20 mouse cellular contexts compared by ENCODE assay signal in genomic region chrX:51461413-51461812, GRCm38 (mm10).
"Had no signal": no experiment of that assay in that cellular context is flagged by ENCODE, and none has a peak within 500 bp of the region (broad histone marks: within the 10 kb centered on the region; RNA-seq: fewer than 3 reads in every experiment).

No protein-coding gene starts in this region.

- H3K9me3 ChIP-seq: intestine, embryonic 15.5 days; liver, embryonic 13.5 days; megakaryocyte, embryonic 14.5 days; midbrain, embryonic 10.5 days; neural tube, embryonic 12.5 days; neural tube, embryonic 15.5 days had no signal

- H3K4me3 ChIP-seq: intestine, embryonic 15.5 days; liver, embryonic 13.5 days; megakaryocyte, embryonic 14.5 days; midbrain, embryonic 10.5 days; neural tube, embryonic 12.5 days; neural tube, embryonic 15.5 days had no signal

- H3K4me1 ChIP-seq: intestine, embryonic 15.5 days; liver, embryonic 13.5 days; megakaryocyte, embryonic 14.5 days; midbrain, embryonic 10.5 days; neural tube, embryonic 12.5 days; neural tube, embryonic 15.5 days had no signal

- ATAC-seq: intestine, embryonic 15.5 days had no signal

- H3K9ac ChIP-seq: intestine, embryonic 15.5 days; liver, embryonic 13.5 days; neural tube, embryonic 12.5 days; neural tube, embryonic 15.5 days had no signal

- H3K36me3 ChIP-seq: intestine, embryonic 15.5 days; liver, embryonic 13.5 days; midbrain, embryonic 10.5 days; neural tube, embryonic 12.5 days; neural tube, embryonic 15.5 days had no signal

- H3K27ac ChIP-seq: intestine, embryonic 15.5 days; liver, embryonic 13.5 days; midbrain, embryonic 10.5 days; neural tube, embryonic 12.5 days; neural tube, embryonic 15.5 days had no signal

- H3K4me2 ChIP-seq: intestine, embryonic 15.5 days; liver, embryonic 13.5 days; neural tube, embryonic 12.5 days; neural tube, embryonic 15.5 days had no signal

- DNase-seq: kidney, adult 18-20 months; kidney, adult 9 months; kidney, postnatal 14 days; kidney, postnatal 4 days; liver, embryonic 13.5 days; lung, adult 2 months; lung, postnatal 14 days; lung, postnatal 4 days; midbrain, embryonic 14.5 days; right cerebral cortex, adult 18-20 months; right cerebral cortex, postnatal 14 days; right cerebral cortex, postnatal 4 days; spleen, adult 18-20 months; thymus, adult 18-20 months; thymus, postnatal 25 days had no signal

- H3K27me3 ChIP-seq: intestine, embryonic 15.5 days; liver, embryonic 13.5 days; neural tube, embryonic 12.5 days; neural tube, embryonic 15.5 days had no signal
